Mouse (Mus musculus) liver, embryonic 14.5 days (tissue): Measurements from ENCODE around the gene Atp6v1fnb.

Experiments
- CTCF ChIP-seq: IDR thresholded peaks from 2 replicates; pipeline ENCODE4 v1.5.1; 2016; ENCODE audit warnings: antibody characterized with exemption, low read depth, control low read depth
- EP300 ChIP-seq: IDR thresholded peaks from 2 replicates; pipeline ENCODE4 v1.6.1; 2016; ENCODE audit warnings: antibody characterized with exemption, low read depth

DNA sequence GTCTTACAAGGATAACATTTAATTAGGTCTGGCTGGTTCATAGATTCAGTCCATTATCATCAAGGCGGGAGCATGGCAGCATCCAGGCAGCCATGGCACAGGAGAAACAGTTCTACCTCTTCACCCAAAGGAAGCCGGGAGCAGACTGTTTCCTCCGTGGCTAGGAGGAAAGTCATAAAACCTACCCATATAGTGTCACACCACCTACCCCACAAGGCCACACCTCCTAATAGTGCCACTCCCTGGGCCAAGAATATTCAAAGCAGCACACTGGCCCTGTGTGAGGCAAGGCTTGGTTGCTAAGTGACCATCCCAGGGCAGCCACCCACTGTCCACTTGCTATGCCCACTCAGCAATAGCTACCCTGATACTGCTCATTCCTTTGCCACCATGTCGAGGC is at the start of gene Atp6v1fnb:
- TF ChIP-seq CTCF = no peak
- TF ChIP-seq EP300 = no peak
